In the genomic region with DNA sequence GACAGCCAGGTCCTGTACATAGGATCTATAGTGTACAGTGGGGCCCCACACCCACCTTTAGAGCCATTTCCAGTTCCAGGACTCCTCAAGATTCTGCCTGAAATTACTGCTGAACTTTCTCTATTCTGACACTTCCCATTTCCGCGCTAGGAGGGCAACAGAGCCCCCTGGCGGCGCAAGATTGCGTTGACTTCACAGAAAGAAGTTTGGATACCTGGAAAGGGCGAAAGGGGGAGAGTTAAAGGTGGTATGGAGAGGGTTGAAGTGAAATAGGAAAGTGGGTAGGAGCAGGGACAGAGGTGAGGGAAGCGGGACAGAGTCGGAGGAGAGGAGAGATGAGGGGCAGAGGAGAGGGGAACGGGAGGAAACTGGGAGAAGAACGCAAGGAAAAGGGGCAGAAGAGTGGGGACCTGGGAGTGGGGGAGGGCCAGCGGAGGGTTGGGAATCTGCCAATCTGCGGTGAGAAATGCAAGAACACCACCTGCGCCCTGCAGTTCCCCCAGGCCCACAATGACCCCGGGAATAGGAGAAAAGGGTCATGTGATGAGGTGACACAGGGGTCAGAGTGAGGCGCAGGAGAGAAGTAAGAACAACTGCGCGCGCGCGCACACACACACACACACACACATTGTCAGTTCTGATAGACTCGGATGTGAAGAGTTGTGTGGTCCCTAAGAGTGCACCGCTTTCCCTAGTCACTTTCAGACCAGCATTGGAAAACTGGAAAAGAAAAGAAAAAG, we compare ENCODE assay signal across 7 mouse cellular contexts.
A peak's percentile ranks its signal among the peaks of the same experiment; 100 is the strongest.
DNase-seq lines count a peak whose midpoint lies in the region; ATAC-seq and TF ChIP-seq lines count a peak whose summit lies in the region.

No protein-coding gene starts in this region.

- H3K27me3 ChIP-seq in heart, embryonic 10.5 days (ENCODE audit: insufficient read depth, poor library complexity, severe bottlenecking), result peaks cover 29% of the 10 kb centered on the region
- H3K27me3 ChIP-seq in kidney, embryonic 16.5 days (ENCODE audit: insufficient read depth, low read length), result peaks cover 12% of the 10 kb centered on the region
- H3K27me3 ChIP-seq in lung, embryonic 14.5 days (ENCODE audit: insufficient read depth, low read length), result no peaks in the 10 kb centered on the region

- no peak overlapping the region for H3K27ac ChIP-seq in heart, embryonic 10.5 days
- H3K27ac ChIP-seq in kidney, embryonic 16.5 days (ENCODE audit: low read length), result no peak overlapping the region
- H3K27ac ChIP-seq in lung, embryonic 14.5 days (ENCODE audit: low read depth), result no peak overlapping the region

- no peaks in the 10 kb centered on the region for H3K36me3 ChIP-seq in heart, embryonic 10.5 days
- H3K36me3 ChIP-seq in kidney, embryonic 16.5 days (ENCODE audit: insufficient read depth, low read length), result no peaks in the 10 kb centered on the region
- H3K36me3 ChIP-seq in lung, embryonic 14.5 days (ENCODE audit: insufficient read depth), result no peaks in the 10 kb centered on the region

- H3K9me3 ChIP-seq in heart, embryonic 10.5 days, result no peaks in the 10 kb centered on the region
- H3K9me3 ChIP-seq in kidney, embryonic 16.5 days (ENCODE audit: low read length), result no peaks in the 10 kb centered on the region
- H3K9me3 ChIP-seq in lung, embryonic 14.5 days (ENCODE audit: low read depth, low read length), result no peaks in the 10 kb centered on the region

- H3K9ac ChIP-seq in kidney, embryonic 16.5 days (replicated peaks; ENCODE audit: low read length), result no peak overlapping the region
- no peak overlapping the region for H3K9ac ChIP-seq in lung, embryonic 14.5 days

- H3K4me3 ChIP-seq in heart, embryonic 10.5 days, result peak overlapping the region; percentile 45
- no peak overlapping the region for H3K4me3 ChIP-seq in kidney, embryonic 16.5 days (ENCODE audit: low read length)
- H3K4me3 ChIP-seq in lung, embryonic 14.5 days (ENCODE audit: low read depth, low read length), result no peak overlapping the region

- peak; percentile 78 for TF ChIP-seq CTCF in lung, embryonic 14.5 days (IDR thresholded peaks at IDR 0.05; ENCODE audit: low read depth)

- no peak for ATAC-seq in kidney, embryonic 16.5 days (ENCODE audit: low FRiP score, low TSS enrichment)
- no peak for ATAC-seq in lung, embryonic 14.5 days (ENCODE audit: insufficient read depth)

- peak; percentile 12 for DNase-seq in CD4-positive helper T cell, adult 2 months (ENCODE audit: low read depth, low spot score)
- peak; percentile 71 for DNase-seq in NIH3T3 (ENCODE audit: low read depth)
- peak; percentile 75 for DNase-seq in embryo, embryonic 10.5 days (ENCODE audit: low spot score)
- DNase-seq in heart, embryonic 10.5 days (ENCODE audit: low spot score), result no peak
- peak; percentile 77 for DNase-seq in lung, embryonic 14.5 days
- peak; percentile 77 for DNase-seq in retina, embryonic 14.5 days (ENCODE audit: low spot score)

- peaks cover 7% of the 10 kb centered on the region; the same call in 1 of the 2 replicates for H3K4me1 ChIP-seq in heart, embryonic 10.5 days
- no peaks in the 10 kb centered on the region for H3K4me1 ChIP-seq in kidney, embryonic 16.5 days (ENCODE audit: insufficient read depth, low read length)
- H3K4me1 ChIP-seq in lung, embryonic 14.5 days (ENCODE audit: insufficient read depth), result no peaks in the 10 kb centered on the region

- peak overlapping the region; percentile 18; the same call in 1 of the 2 replicates for H3K4me2 ChIP-seq in kidney, embryonic 16.5 days (replicated peaks; ENCODE audit: low read depth, low read length)
- H3K4me2 ChIP-seq in lung, embryonic 14.5 days, result 0 out of 2 replicates have a peak overlapping the region, but pooled peaks have one; percentile 10

- 10% methylated on average over 22 of the region's 22 CpGs for WGBS in heart, embryonic 10.5 days
- 11% methylated on average over 22 of the region's 22 CpGs for WGBS in kidney, embryonic 16.5 days
- WGBS in lung, embryonic 14.5 days, result 7% methylated on average over 22 of the region's 22 CpGs
